Mouse (Mus musculus) CH12.LX (cell line): ENCODE results near the gene Cd69. TPM values are rescaled to one million over a fixed set of nuclear protein-coding genes. Genes with fewer than 3 reads are reported as not detected.

Experiments
- DNase-seq: peaks from one replicate; pipeline ENCODE4 v3.0.0-alpha.2; 2013; ENCODE audit errors: extremely low read depth
- H3K27ac ChIP-seq: 2 replicates; pipeline ENCODE4 v1.5.1; 2012; ENCODE audit warnings: low read depth, mild to moderate bottlenecking, control low read depth, moderate library complexity; ENCODE audit not compliant: insufficient read depth
- H3K27me3 ChIP-seq: replicated peaks from 2 replicates; pipeline ENCODE3; 2012; ENCODE audit warnings: inconsistent platforms
- H3K36me3 ChIP-seq, 2 experiments: replicated peaks in 1 of 2; 2 replicates each; pipeline versions ENCODE3 to v1.6.1; 2012; ENCODE audit warnings: inconsistent platforms in 1 of 2, low read length in 1 of 2, mild to moderate bottlenecking in 1 of 2, mixed read lengths in 1 of 2, moderate library complexity in 1 of 2; ENCODE audit not compliant: control insufficient read depth in 1 of 2, insufficient read depth in 1 of 2
- H3K4me1 ChIP-seq, 2 experiments: 2 replicates each; pipeline ENCODE4 v1.6.1; 2012; ENCODE audit warnings: inconsistent platforms in 1 of 2, moderate library complexity in 1 of 2; ENCODE audit not compliant: insufficient read depth in 2 of 2, control insufficient read depth in 1 of 2
- H3K4me2 ChIP-seq: 2 replicates; pipeline ENCODE4 v1.6.1; 2012; ENCODE audit warnings: low read depth, mild to moderate bottlenecking, control low read depth; ENCODE audit not compliant: poor library complexity, insufficient read depth, severe bottlenecking
- H3K4me3 ChIP-seq, 3 experiments: fragments of 150-350 bp in 1 of 3; sonication (generic) in 1 of 3; replicated peaks in 1 of 3; 2 replicates each; pipeline versions ENCODE3 to v1.5.1; 2011 to 2012; ENCODE audit warnings: low read depth in 2 of 3, low read length in 2 of 3, mild to moderate bottlenecking in 2 of 3, moderate library complexity in 2 of 3, control low read depth in 1 of 3, improper control_type of control experiment in 1 of 3, inconsistent platforms in 1 of 3, mixed read lengths in 1 of 3; ENCODE audit not compliant: poor library complexity in 1 of 3
- H3K79me2 ChIP-seq: replicated peaks from 2 replicates; pipeline ENCODE4 v1.6.1; 2012; ENCODE audit warnings: mild to moderate bottlenecking, moderate library complexity; ENCODE audit not compliant: control insufficient read depth, poor library complexity, insufficient read depth, severe bottlenecking; ENCODE audit errors: extremely low read depth
- H3K9ac ChIP-seq: 2 replicates; pipeline ENCODE4 v1.6.1; 2012; ENCODE audit warnings: low read depth, mild to moderate bottlenecking, control low read depth, moderate library complexity; ENCODE audit not compliant: insufficient read depth
- H3K9me3 ChIP-seq: replicated peaks from 2 replicates; pipeline ENCODE3; 2012; ENCODE audit warnings: low read length, inconsistent platforms, mixed read lengths
- CHD1 ChIP-seq: IDR thresholded peaks from 2 replicates; pipeline ENCODE4 v1.6.1; 2012; ENCODE audit warnings: low read depth, low read length, improper control_type of control experiment, inconsistent platforms
- CHD2 ChIP-seq: IDR thresholded peaks from 2 replicates; pipeline ENCODE4 v1.6.1; 2011; ENCODE audit warnings: low read length, improper control_type of control experiment
- CTCF ChIP-seq, 2 experiments: IDR thresholded peaks in 1 of 2; conservative IDR thresholded peaks in 1 of 2; 2 replicates each; pipeline ENCODE4 v1.5.1; 2011 to 2012; ENCODE audit warnings: low read depth in 2 of 2, low read length in 2 of 2, improper control_type of control experiment in 1 of 2, inconsistent platforms in 1 of 2, mild to moderate bottlenecking in 1 of 2, moderate library complexity in 1 of 2
- ELF1 ChIP-seq: IDR thresholded peaks from 2 replicates; pipeline ENCODE4 v1.6.1; 2014; ENCODE audit warnings: low read depth, mild to moderate bottlenecking, inconsistent platforms, low read length, improper control_type of control experiment
- EP300 ChIP-seq: IDR thresholded peaks from 2 replicates; pipeline ENCODE4 v1.6.1; 2011; ENCODE audit warnings: low read length, improper control_type of control experiment
- GABPA ChIP-seq: IDR thresholded peaks from 2 replicates; pipeline ENCODE4 v1.6.1; 2012; ENCODE audit warnings: low read depth, low read length, improper control_type of control experiment, inconsistent platforms; ENCODE audit not compliant: insufficient replicate concordance
- IRF4 ChIP-seq: IDR thresholded peaks from 2 replicates; pipeline ENCODE4 v1.6.1; 2014; ENCODE audit warnings: low read depth, mild to moderate bottlenecking, inconsistent platforms, low read length, improper control_type of control experiment
- JUN ChIP-seq: IDR thresholded peaks from 2 replicates; pipeline ENCODE4 v1.6.1; 2011; ENCODE audit warnings: low read depth, mild to moderate bottlenecking, low read length, improper control_type of control experiment, moderate library complexity; ENCODE audit not compliant: insufficient read depth
- JUND ChIP-seq: conservative IDR thresholded peaks from 2 replicates; pipeline ENCODE4 v1.6.1; 2011; ENCODE audit warnings: low read depth, low read length, improper control_type of control experiment
- MAFK ChIP-seq: IDR thresholded peaks from 2 replicates; pipeline ENCODE4 v1.6.1; 2011; ENCODE audit warnings: low read length, improper control_type of control experiment; ENCODE audit not compliant: insufficient replicate concordance
- MAZ ChIP-seq: IDR thresholded peaks from 2 replicates; pipeline ENCODE4 v1.6.1; 2012; ENCODE audit warnings: low read depth, mild to moderate bottlenecking, inconsistent platforms, low read length, improper control_type of control experiment, moderate library complexity
- MEF2A ChIP-seq: IDR thresholded peaks from 2 replicates; pipeline ENCODE4 v1.6.1; 2014; ENCODE audit warnings: low read depth, mild to moderate bottlenecking, inconsistent platforms, low read length, improper control_type of control experiment, borderline replicate concordance
- MXI1 ChIP-seq: IDR thresholded peaks from 2 replicates; pipeline ENCODE4 v1.6.1; 2011; ENCODE audit warnings: mild to moderate bottlenecking, low read depth, low read length, improper control_type of control experiment
- MYC ChIP-seq: IDR thresholded peaks from 2 replicates; pipeline ENCODE4 v1.6.1; 2011; ENCODE audit warnings: low read depth, mild to moderate bottlenecking, improper control_type of control experiment, low read length
- NELFE ChIP-seq: IDR thresholded peaks from 2 replicates; pipeline ENCODE4 v1.6.1; 2011; ENCODE audit warnings: low read depth, low read length, improper control_type of control experiment
- NRF1 ChIP-seq: IDR thresholded peaks from 2 replicates; pipeline ENCODE4 v1.6.1; 2014; ENCODE audit warnings: low read depth, mild to moderate bottlenecking, inconsistent platforms, low read length, improper control_type of control experiment, moderate library complexity
- PAX5 ChIP-seq: IDR thresholded peaks from 2 replicates; pipeline ENCODE4 v1.6.1; 2012; ENCODE audit warnings: low read length, inconsistent platforms, mixed read lengths
- POLR2A ChIP-seq: IDR thresholded peaks from 2 replicates; pipeline ENCODE4 v1.6.1; 2011; ENCODE audit warnings: low read depth, mild to moderate bottlenecking, improper control_type of control experiment, low read length
- POLR2AphosphoS2 ChIP-seq: IDR thresholded peaks from 2 replicates; pipeline ENCODE4 v1.6.1; 2011; ENCODE audit warnings: low read depth, low read length, improper control_type of control experiment
- RCOR1 ChIP-seq: conservative IDR thresholded peaks from 2 replicates; pipeline ENCODE4 v1.6.1; 2012; ENCODE audit warnings: low read depth, mild to moderate bottlenecking, inconsistent platforms, low read length, improper control_type of control experiment
- SIN3A ChIP-seq: IDR thresholded peaks from 2 replicates; pipeline ENCODE4 v1.6.1; 2012; ENCODE audit warnings: low read length, improper control_type of control experiment, inconsistent platforms
- TBP ChIP-seq: conservative IDR thresholded peaks from 2 replicates; pipeline ENCODE4 v1.6.1; 2011; ENCODE audit warnings: low read depth, low read length, improper control_type of control experiment
- TCF12 ChIP-seq: IDR thresholded peaks from 2 replicates; pipeline ENCODE4 v1.6.1; 2014; ENCODE audit warnings: low read depth, mild to moderate bottlenecking, inconsistent platforms, low read length, improper control_type of control experiment
- UBTF ChIP-seq: IDR thresholded peaks from 2 replicates; pipeline ENCODE4 v1.6.1; 2012; ENCODE audit warnings: low read depth, mild to moderate bottlenecking, inconsistent platforms, low read length, improper control_type of control experiment, moderate library complexity
- USF2 ChIP-seq: conservative IDR thresholded peaks from 2 replicates; pipeline ENCODE4 v1.6.1; 2011; ENCODE audit warnings: low read depth, low read length, improper control_type of control experiment
- ZC3H11A ChIP-seq: IDR thresholded peaks from 2 replicates; pipeline ENCODE4 v1.6.1; 2012; ENCODE audit warnings: low read depth, mild to moderate bottlenecking, inconsistent platforms, low read length, improper control_type of control experiment
- ZMIZ1 ChIP-seq: IDR thresholded peaks from 2 replicates; pipeline ENCODE4 v1.6.1; 2012; ENCODE audit warnings: low read depth, mild to moderate bottlenecking, inconsistent platforms, low read length, improper control_type of control experiment
- dilution Hi-C: fragments of 300-500 bp; cut with MboI; formaldehyde crosslinking; loops from 2 replicates; pipeline ENCODE4 v1.14.3; 2020; ENCODE audit warnings: low sequenced_read_pairs; ENCODE audit not compliant: extremely low pct_unique_long_range_greater_than_20kb, extremely low pct_ligation_motif_present
- in situ Hi-C: fragments of 300-500 bp; cut with MboI; formaldehyde crosslinking; loops from 3 replicates; pipeline ENCODE4 v1.14.3; 2019; ENCODE audit warnings: low sequenced_read_pairs, low pct_ligation_motif_present, low pct_unique_long_range_greater_than_20kb, mixed read lengths
- polyA plus RNA-seq: library from polyadenylated mRNA; unstranded; fragments of >175 nt; gene quantifications from 2 replicates; pipeline ENCODE4 v1.2.1, GENCODE M21; 2012; ENCODE audit warnings: low read depth; ENCODE audit not compliant: insufficient read length
- total RNA-seq, 2 experiments: library from RNA; depleted of rRNA; stranded (reverse); fragments of 300-350 nt in 1 of 2; fragments of >200 nt in 1 of 2; gene quantifications; 2 replicates each; pipeline ENCODE4 v1.2.3; 2012 to 2014

Cd69 gene
- total and polyA plus RNA-seq, 3 experiments: 71.2 to 229 (median 132) TPM

GRCm38 (mm10) chr6:129232005-129232841, 43.0 kb downstream of the Cd69 start:
- peak overlapping the region; percentile 43 for H3K9ac ChIP-seq
- H3K79me2 ChIP-seq: peaks cover 3% of the 10 kb centered on the region; the same call in 1 of the 2 replicates
- peak overlapping the region; percentile 91 for H3K27ac ChIP-seq
- H3K9me3 ChIP-seq: peaks cover 9% of the 10 kb centered on the region
- no peak overlapping the region for H3K4me3 ChIP-seq
- H3K4me2 ChIP-seq: peak overlapping the region; percentile 22; the same call in 1 of the 2 replicates
- dilution Hi-C loops (no loop called here), in situ Hi-C loops (loop anchor here (5.0 kb wide), 1 partner anchor 50 kb away; the partner anchor contains the start of gene Clec2d)
- TF ChIP-seq ZMIZ1 (0 out of 2 replicates have a peak, but pooled peaks have one; percentile 14), USF2 (no peak), CHD1 (peak; percentile 59; the same call in 1 of the 2 replicates), POLR2A (no peak), POLR2AphosphoS2 (peak; percentile 42; the same call in 1 of the 2 replicates), NRF1 (no peak), CHD2 (0 out of 2 replicates have a peak, but pooled peaks have one; percentile 23)
- peaks cover 37 to 68% of the 10 kb centered on the region in 2 experiments for H3K4me1 ChIP-seq
- H3K36me3 ChIP-seq: peaks cover 2 to 11% of the 10 kb centered on the region in 2 experiments
- DNase-seq: no peak
- no peaks in the 10 kb centered on the region for H3K27me3 ChIP-seq

GRCm38 (mm10) chr6:129229774-129230578, 45.3 kb downstream of the Cd69 start:
- H3K9me3 ChIP-seq: peaks cover 9% of the 10 kb centered on the region
- peak overlapping the region; percentile 78 for H3K9ac ChIP-seq
- H3K79me2 ChIP-seq: peaks cover 3% of the 10 kb centered on the region; the same call in 1 of the 2 replicates
- peaks cover 37 to 55% of the 10 kb centered on the region in 2 experiments for H3K4me1 ChIP-seq
- H3K4me3 ChIP-seq: no peak overlapping the region
- peak overlapping the region; percentile 22; the same call in 1 of the 2 replicates for H3K4me2 ChIP-seq
- H3K27ac ChIP-seq: peak overlapping the region; percentile 98
- in situ Hi-C loops (loop anchor here (5.0 kb wide), 1 partner anchor 48 kb away; the partner anchor contains the start of gene Clec2d), dilution Hi-C loops (no loop called here)
- no peak for DNase-seq
- no peaks in the 10 kb centered on the region for H3K27me3 ChIP-seq
- H3K36me3 ChIP-seq: peaks cover 2 to 11% of the 10 kb centered on the region in 2 experiments
- TF ChIP-seq CHD2 (peak; percentile 47; the same call in 1 of the 2 replicates), IRF4 (peak; percentile 84), MAFK (no peak; the same call in 1 of the 2 replicates), PAX5 (no peak), MEF2A (peak; percentile 71; the same call in 1 of the 2 replicates), NELFE (no peak), SIN3A (peak; percentile 65), MXI1 (no peak), CTCF (conservative IDR thresholded peaks at IDR 0.05 in 1 of 2, IDR thresholded peaks at IDR 0.05 in 1 of 2; ENCODE audit: low read depth in 2 of 2, low read length in 2 of 2) (no peak), ZC3H11A (no peak), EP300 (peak; percentile 74), RCOR1 (no peak; the same call in 1 of the 2 replicates), MYC (0 out of 2 replicates have a peak, but pooled peaks have one; percentile 44), TCF12 (peak; percentile 54; the same call in 1 of the 2 replicates), JUND (peak; percentile 52; the same call in 1 of the 2 replicates), GABPA (no peak), USF2 (no peak), MAZ (0 out of 2 replicates have a peak, but pooled peaks have one; percentile 36), NRF1 (no peak), UBTF (no peak), ELF1 (no peak), TBP (0 out of 2 replicates have a peak, but pooled peaks have one; percentile 22), JUN (no peak), ZMIZ1 (no peak)
